Mouse (Mus musculus) urinary bladder, postnatal 4 days (tissue): ENCODE results near the gene Fsip1.

Experiments used
- DNase-seq, 2 experiments: peaks; one replicate each; pipeline ENCODE4 v3.0.0; 2021 to 2022; ENCODE audit warnings: low spot score in 2 of 2

The Fsip1 gene

GRCm38 (mm10) chr2:118124437-118124836, 132.3 kb downstream of the Fsip1 start:
- DNase-seq: no peak

GRCm38 (mm10) chr2:118123743-118124142, 133.0 kb downstream of the Fsip1 start:
- no peak for DNase-seq

GRCm38 (mm10) chr2:118122291-118122690, 134.5 kb downstream of the Fsip1 start:
- DNase-seq: no peak

- DNase-seq: no peak
These were observed 136.0 kb downstream of the Fsip1 start for GRCm38 (mm10) chr2:118120751-118121150.

GRCm38 (mm10) chr2:118120095-118120494, 136.7 kb downstream of the Fsip1 start:
- DNase-seq: no peak

- DNase-seq: peak in 1 of 2 experiments; percentile 55
These were observed 137.1 kb downstream of the Fsip1 start for GRCm38 (mm10) chr2:118119684-118120083.

GRCm38 (mm10) chr2:118118515-118118914, 138.3 kb downstream of the Fsip1 start:
- no peak for DNase-seq

GRCm38 (mm10) chr2:118118045-118118444, 138.7 kb downstream of the Fsip1 start:
- no peak for DNase-seq

GRCm38 (mm10) chr2:118117401-118117800, 139.4 kb downstream of the Fsip1 start:
- no peak for DNase-seq

- DNase-seq: peak in 1 of 2 experiments; percentile 23
These were observed 139.9 kb downstream of the Fsip1 start for GRCm38 (mm10) chr2:118116754-118117290.

GRCm38 (mm10) chr2:118116180-118116579, 140.6 kb downstream of the Fsip1 start:
- peak in 1 of 2 experiments; percentile 17 for DNase-seq

GRCm38 (mm10) chr2:118115647-118116046, 141.1 kb downstream of the Fsip1 start:
- DNase-seq: peak in 1 of 2 experiments; percentile 46

- DNase-seq: peak in 1 of 2 experiments; percentile 53
These were observed 142.1 kb downstream of the Fsip1 start for GRCm38 (mm10) chr2:118114671-118115070.

- DNase-seq: peak in 1 of 2 experiments; percentile 43
These were observed 142.8 kb downstream of the Fsip1 start for GRCm38 (mm10) chr2:118113808-118114524.

- DNase-seq: peak in 1 of 2 experiments; percentile 57
These were observed 143.8 kb downstream of the Fsip1 start for GRCm38 (mm10) chr2:118112846-118113479.

GRCm38 (mm10) chr2:118112438-118112837, 144.3 kb downstream of the Fsip1 start:
- no peak for DNase-seq

- peak; percentile 80 to 83 for DNase-seq
These were observed 145.2 kb downstream of the Fsip1 start, which contains the start of gene Thbs1 for GRCm38 (mm10) chr2:118111488-118112131. Gene Thbs1, plus strand, starts transcription at chr2:118111876.

GRCm38 (mm10) chr2:118111116-118111487, 145.7 kb downstream of the Fsip1 start:
- peak; percentile 84 to 88 for DNase-seq

GRCm38 (mm10) chr2:118110225-118110915, 146.4 kb downstream of the Fsip1 start:
- peak in 1 of 2 experiments; percentile 49 for DNase-seq

- DNase-seq: no peak
These were observed 154.6 kb downstream of the Fsip1 start for GRCm38 (mm10) chr2:118102169-118102568.

- no peak for DNase-seq
These were observed 157.7 kb downstream of the Fsip1 start for GRCm38 (mm10) chr2:118099104-118099503.

- peak in 1 of 2 experiments; percentile 26 for DNase-seq
These were observed 165.5 kb downstream of the Fsip1 start for GRCm38 (mm10) chr2:118091226-118091625.
